Mouse (Mus musculus): ENCODE measurements at regions not wholly inside any gene's neighbourhood (a gene's known extent, or its start where the extent isn't known, plus 50 kb on each side); places are given as distances from the start of the nearest gene placed in this dataset.
"Not testable (repeated sequence)": the region's sequence is repeated elsewhere in the genome, so short reads cannot be mapped to it uniquely, and the experiment has no call there.

DNA sequence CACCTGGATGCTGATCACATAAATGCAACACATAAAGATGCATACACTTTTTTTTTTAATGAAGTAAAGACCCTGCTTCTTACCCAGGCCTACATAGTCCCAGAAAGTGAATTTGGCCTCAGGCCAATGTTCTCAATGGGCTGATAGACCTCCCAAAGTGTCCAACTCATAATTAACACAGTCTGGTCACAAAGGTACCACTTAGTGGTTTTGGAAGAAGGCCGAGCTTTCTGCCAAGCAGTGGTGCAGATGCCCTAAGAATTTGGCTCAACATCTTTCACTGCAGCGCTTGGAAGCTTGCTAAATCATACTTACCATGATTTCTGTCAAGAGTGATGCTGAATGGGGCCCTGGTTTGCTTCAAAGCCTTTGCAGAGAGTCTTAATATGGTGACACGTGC, 706.4 kb upstream of the Rag2 start:
- H3K4me1 ChIP-seq (replicated peaks; ENCODE audit: insufficient read depth, low read length) = no peaks in the 10 kb centered on the region
- no peak overlapping the region for H3K4me3 ChIP-seq (replicated peaks; ENCODE audit: low read depth, low read length)
- no peak for ATAC-seq (replicated peaks; ENCODE audit: low FRiP score, low read depth)
- no peak overlapping the region for H3K27ac ChIP-seq
- no peaks in the 10 kb centered on the region for H3K9me3 ChIP-seq (replicated peaks; ENCODE audit: low read length)
- H3K9ac ChIP-seq (ENCODE audit: low read depth, low read length) = no peak overlapping the region
- no peak overlapping the region for H3K4me2 ChIP-seq (ENCODE audit: low read length)
- 80% methylated on average over 3 of the region's 3 CpGs for WGBS
- no peak for DNase-seq (ENCODE audit: low spot score)
- no peaks in the 10 kb centered on the region for H3K36me3 ChIP-seq (ENCODE audit: insufficient read depth, low read length)
- H3K27me3 ChIP-seq (ENCODE audit: insufficient read depth, low read length) = no peaks in the 10 kb centered on the region
- no peak for TF ChIP-seq CTCF (IDR thresholded peaks at IDR 0.05; ENCODE audit: low read depth)

DNA sequence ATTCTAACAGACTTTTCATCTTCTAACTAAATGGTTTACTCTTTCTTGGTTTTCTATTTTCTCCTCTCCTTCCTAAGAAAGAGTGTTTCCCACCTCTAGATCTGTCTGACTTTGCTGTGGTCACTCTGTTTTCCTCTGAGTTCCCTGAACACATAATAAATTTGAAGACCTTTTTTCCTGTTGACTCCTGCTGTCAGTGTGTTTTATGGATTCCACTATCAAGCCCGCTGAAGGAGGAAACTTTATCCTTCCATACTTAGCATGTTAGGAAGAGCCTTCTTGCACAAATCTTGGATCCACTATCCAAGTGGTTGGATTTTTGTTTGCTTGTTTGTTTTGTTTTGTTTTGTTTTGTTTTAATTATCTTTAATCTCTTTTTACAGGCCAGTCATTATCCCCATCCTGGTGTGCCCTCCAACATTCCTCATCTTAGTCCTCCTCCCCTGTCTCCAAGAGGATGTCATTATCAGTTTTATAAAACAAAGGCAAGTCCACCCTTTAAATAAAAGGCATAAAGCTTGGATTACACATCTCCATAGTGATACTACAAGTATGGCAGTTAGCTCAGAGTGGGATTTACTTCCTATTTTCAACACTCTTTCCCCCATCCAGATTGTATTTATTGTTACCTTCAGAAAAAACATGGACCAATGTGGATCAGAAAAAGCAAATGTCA, 704.8 kb upstream of the Rag2 start:
- no peak for TF ChIP-seq CTCF (IDR thresholded peaks at IDR 0.05; ENCODE audit: low read depth)
- DNase-seq (ENCODE audit: low spot score) (peak; percentile 74), ATAC-seq (replicated peaks; ENCODE audit: low FRiP score, low read depth) (no peak)
- no peaks in the 10 kb centered on the region for H3K36me3 ChIP-seq (ENCODE audit: insufficient read depth, low read length)
- 17% methylated on average over 1 of the region's 1 CpGs for WGBS
- no peak overlapping the region for H3K9ac ChIP-seq (ENCODE audit: low read depth, low read length)
- H3K27ac ChIP-seq = no peak overlapping the region
- H3K4me1 ChIP-seq (replicated peaks; ENCODE audit: insufficient read depth, low read length) = no peaks in the 10 kb centered on the region
- H3K4me3 ChIP-seq (replicated peaks; ENCODE audit: low read depth, low read length) = no peak overlapping the region
- no peaks in the 10 kb centered on the region for H3K9me3 ChIP-seq (replicated peaks; ENCODE audit: low read length)
- no peak overlapping the region for H3K4me2 ChIP-seq (ENCODE audit: low read length)
- no peaks in the 10 kb centered on the region for H3K27me3 ChIP-seq (ENCODE audit: insufficient read depth, low read length)

GRCm38 (mm10) chr2:100948632-100949031, 675.9 kb upstream of the Rag2 start:
- WGBS = 53% methylated on average over 3 of the region's 3 CpGs
- ATAC-seq (replicated peaks; ENCODE audit: low FRiP score, low read depth); H3K4me2 ChIP-seq (ENCODE audit: low read length); H3K4me3 ChIP-seq (replicated peaks; ENCODE audit: low read depth, low read length); H3K4me1 ChIP-seq (replicated peaks; ENCODE audit: insufficient read depth, low read length); H3K27me3 ChIP-seq (ENCODE audit: insufficient read depth, low read length); H3K9ac ChIP-seq (ENCODE audit: low read depth, low read length); H3K9me3 ChIP-seq (replicated peaks; ENCODE audit: low read length); H3K27ac ChIP-seq; DNase-seq (ENCODE audit: low spot score); H3K36me3 ChIP-seq (ENCODE audit: insufficient read depth, low read length): not testable (repeated sequence)
- TF ChIP-seq CTCF (IDR thresholded peaks at IDR 0.05; ENCODE audit: low read depth) = peak; percentile 64

- Histone ChIP-seq H3K4me2 (ENCODE audit: low read length) (no peak overlapping the region), H3K4me3 (replicated peaks; ENCODE audit: low read depth, low read length) (no peak overlapping the region), H3K36me3 (ENCODE audit: insufficient read depth, low read length) (no peaks in the 10 kb centered on the region), H3K9ac (ENCODE audit: low read depth, low read length) (no peak overlapping the region), H3K27ac (no peak overlapping the region), H3K4me1 (replicated peaks; ENCODE audit: insufficient read depth, low read length) (no peaks in the 10 kb centered on the region), H3K27me3 (ENCODE audit: insufficient read depth, low read length) (no peaks in the 10 kb centered on the region), H3K9me3 (replicated peaks; ENCODE audit: low read length) (no peaks in the 10 kb centered on the region)
- DNase-seq (ENCODE audit: low spot score) (no peak), ATAC-seq (replicated peaks; ENCODE audit: low FRiP score, low read depth) (no peak)
- TF ChIP-seq CTCF (IDR thresholded peaks at IDR 0.05; ENCODE audit: low read depth) = no peak
- 74% methylated on average over 1 of the region's 1 CpGs for WGBS
Observed at GRCm38 (mm10) chr2:100959412-100959811, 665.1 kb upstream of the Rag2 start.

DNA sequence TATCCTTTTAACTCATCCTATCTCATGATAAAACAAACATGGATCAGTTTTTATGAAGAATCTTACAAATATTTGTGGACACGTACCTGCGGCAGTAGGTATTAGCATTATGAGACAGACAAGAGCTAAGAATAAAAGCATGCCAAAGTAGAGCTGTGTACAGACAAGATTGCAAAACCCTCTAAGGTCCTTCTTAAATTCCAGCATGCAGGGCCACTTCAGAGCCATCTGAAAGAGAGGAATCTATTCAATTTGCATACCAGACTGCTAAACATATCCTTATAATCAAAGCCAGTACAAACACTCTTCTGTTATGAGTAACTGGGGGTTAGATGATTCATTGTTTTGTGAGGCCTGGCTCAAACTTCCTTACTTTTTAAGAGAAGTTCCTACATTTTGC, 659.9 kb upstream of the Rag2 start:
- no peak overlapping the region for H3K9ac ChIP-seq (ENCODE audit: low read depth, low read length)
- no peak overlapping the region for H3K4me3 ChIP-seq (replicated peaks; ENCODE audit: low read depth, low read length)
- TF ChIP-seq CTCF (IDR thresholded peaks at IDR 0.05; ENCODE audit: low read depth) = no peak

DNA sequence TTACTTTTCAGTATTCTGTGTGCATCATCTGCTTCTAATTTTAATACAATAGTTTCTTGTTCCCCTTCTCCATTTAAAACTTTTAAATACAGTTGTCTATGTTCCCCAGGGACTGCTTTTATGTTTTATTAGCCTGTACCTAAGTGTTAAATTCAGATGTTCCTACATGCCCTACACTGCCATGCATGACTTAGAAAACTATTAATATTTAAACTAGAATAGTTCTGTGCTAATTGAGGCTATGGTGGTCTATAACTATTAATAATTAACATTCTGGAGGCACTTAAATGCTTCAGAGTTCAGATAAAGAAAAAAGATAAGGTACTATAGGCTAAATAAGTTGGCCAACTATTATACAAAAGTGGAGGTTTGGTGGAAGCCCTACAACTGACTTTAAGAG, 647.3 kb upstream of the Rag2 start:
- H3K27me3 ChIP-seq (ENCODE audit: insufficient read depth, low read length) = no peaks in the 10 kb centered on the region

More for the DNA sequence above, 659.9 kb upstream of the Rag2 start:
- no peak for DNase-seq (ENCODE audit: low spot score)
- Histone ChIP-seq H3K27ac (no peak overlapping the region), H3K4me1 (replicated peaks; ENCODE audit: insufficient read depth, low read length) (no peaks in the 10 kb centered on the region), H3K4me2 (ENCODE audit: low read length) (no peak overlapping the region), H3K27me3 (ENCODE audit: insufficient read depth, low read length) (no peaks in the 10 kb centered on the region), H3K9me3 (replicated peaks; ENCODE audit: low read length) (no peaks in the 10 kb centered on the region), H3K36me3 (ENCODE audit: insufficient read depth, low read length) (no peaks in the 10 kb centered on the region)
- ATAC-seq (replicated peaks; ENCODE audit: low FRiP score, low read depth) = no peak
- WGBS = 96% methylated on average over 2 of the region's 2 CpGs

GRCm38 (mm10) chr2:100982362-100982761, 642.2 kb upstream of the Rag2 start:
- no peak overlapping the region for H3K4me3 ChIP-seq (replicated peaks; ENCODE audit: low read depth, low read length)
- H3K27me3 ChIP-seq (ENCODE audit: insufficient read depth, low read length) = no peaks in the 10 kb centered on the region
- no peak for TF ChIP-seq CTCF (IDR thresholded peaks at IDR 0.05; ENCODE audit: low read depth)
- DNase-seq (ENCODE audit: low spot score) = peak; percentile 7
- H3K36me3 ChIP-seq (ENCODE audit: insufficient read depth, low read length) = no peaks in the 10 kb centered on the region
- H3K9ac ChIP-seq (ENCODE audit: low read depth, low read length) = no peak overlapping the region
- no peak overlapping the region for H3K27ac ChIP-seq
- H3K9me3 ChIP-seq (replicated peaks; ENCODE audit: low read length) = no peaks in the 10 kb centered on the region
- no peak for ATAC-seq (replicated peaks; ENCODE audit: low FRiP score, low read depth)
- H3K4me2 ChIP-seq (ENCODE audit: low read length) = no peak overlapping the region
- WGBS = 14% methylated on average over 1 of the region's 1 CpGs
- no peaks in the 10 kb centered on the region for H3K4me1 ChIP-seq (replicated peaks; ENCODE audit: insufficient read depth, low read length)

More for the DNA sequence above, 647.3 kb upstream of the Rag2 start:
- H3K9ac ChIP-seq (ENCODE audit: low read depth, low read length) = no peak overlapping the region
- TF ChIP-seq CTCF (IDR thresholded peaks at IDR 0.05; ENCODE audit: low read depth) = no peak
- H3K9me3 ChIP-seq (replicated peaks; ENCODE audit: low read length) = no peaks in the 10 kb centered on the region
- no peak overlapping the region for H3K4me3 ChIP-seq (replicated peaks; ENCODE audit: low read depth, low read length)
- H3K36me3 ChIP-seq (ENCODE audit: insufficient read depth, low read length) = no peaks in the 10 kb centered on the region
- H3K4me2 ChIP-seq (ENCODE audit: low read length) = no peak overlapping the region
- H3K27ac ChIP-seq = no peak overlapping the region
- H3K4me1 ChIP-seq (replicated peaks; ENCODE audit: insufficient read depth, low read length) = no peaks in the 10 kb centered on the region
- DNase-seq (ENCODE audit: low spot score) (peak; percentile 44), ATAC-seq (replicated peaks; ENCODE audit: low FRiP score, low read depth) (peak; percentile 87)
